Mouse (Mus musculus) testis, adult 2 months (tissue): ENCODE measurements around the gene Snapc5. TPM values are rescaled to one million over a fixed set of nuclear protein-coding genes. Genes with fewer than 3 reads are reported as not detected.
"Not testable (repeated sequence)": the region's sequence is repeated elsewhere in the genome, so short reads cannot be mapped to it uniquely, and the experiment has no call there.

Source experiments
- H3K27ac ChIP-seq: fragments of 200-500 bp; 2 replicates; pipeline ENCODE4 v1.5.1; 2012; ENCODE audit warnings: low read depth, low read length; ENCODE audit not compliant: control insufficient read depth, insufficient read depth
- H3K27me3 ChIP-seq: fragments of 200-500 bp; 2 replicates; pipeline ENCODE4 v1.6.1; 2012; ENCODE audit warnings: mild to moderate bottlenecking, low read length, moderate library complexity; ENCODE audit not compliant: control insufficient read depth, insufficient read depth
- H3K36me3 ChIP-seq: fragments of 200-500 bp; 2 replicates; pipeline ENCODE4 v1.6.1; 2012; ENCODE audit warnings: mild to moderate bottlenecking, low read length; ENCODE audit not compliant: control insufficient read depth, insufficient read depth
- H3K4me1 ChIP-seq: fragments of 200-500 bp; 2 replicates; pipeline ENCODE4 v1.6.1; 2012; ENCODE audit warnings: low read length; ENCODE audit not compliant: control insufficient read depth, insufficient read depth
- H3K4me3 ChIP-seq: fragments of 200-500 bp; 2 replicates; pipeline ENCODE4 v1.5.1; 2012; ENCODE audit warnings: low read depth, mild to moderate bottlenecking, low read length, moderate library complexity, mixed read lengths; ENCODE audit not compliant: control insufficient read depth
- CTCF ChIP-seq: fragments of 200-500 bp; IDR thresholded peaks from 2 replicates; pipeline ENCODE4 v1.5.1; 2012; ENCODE audit warnings: low read depth, mild to moderate bottlenecking, inconsistent platforms, low read length, moderate library complexity; ENCODE audit not compliant: control insufficient read depth, insufficient read depth, insufficient replicate concordance
- POLR2A ChIP-seq: fragments of 200-500 bp; IDR thresholded peaks from 2 replicates; pipeline ENCODE4 v1.6.1; 2012; ENCODE audit warnings: low read depth, mild to moderate bottlenecking, inconsistent platforms, low read length, moderate library complexity; ENCODE audit not compliant: control insufficient read depth
- polyA plus RNA-seq: library from polyadenylated mRNA; depleted of rRNA; stranded (reverse); fragments of >200 nt; gene quantifications from 2 replicates; pipeline ENCODE4 v1.2.3, GENCODE M21; 2012

Snapc5 gene
- polyA plus RNA-seq, 1 experiment: 14.1 TPM

DNA sequence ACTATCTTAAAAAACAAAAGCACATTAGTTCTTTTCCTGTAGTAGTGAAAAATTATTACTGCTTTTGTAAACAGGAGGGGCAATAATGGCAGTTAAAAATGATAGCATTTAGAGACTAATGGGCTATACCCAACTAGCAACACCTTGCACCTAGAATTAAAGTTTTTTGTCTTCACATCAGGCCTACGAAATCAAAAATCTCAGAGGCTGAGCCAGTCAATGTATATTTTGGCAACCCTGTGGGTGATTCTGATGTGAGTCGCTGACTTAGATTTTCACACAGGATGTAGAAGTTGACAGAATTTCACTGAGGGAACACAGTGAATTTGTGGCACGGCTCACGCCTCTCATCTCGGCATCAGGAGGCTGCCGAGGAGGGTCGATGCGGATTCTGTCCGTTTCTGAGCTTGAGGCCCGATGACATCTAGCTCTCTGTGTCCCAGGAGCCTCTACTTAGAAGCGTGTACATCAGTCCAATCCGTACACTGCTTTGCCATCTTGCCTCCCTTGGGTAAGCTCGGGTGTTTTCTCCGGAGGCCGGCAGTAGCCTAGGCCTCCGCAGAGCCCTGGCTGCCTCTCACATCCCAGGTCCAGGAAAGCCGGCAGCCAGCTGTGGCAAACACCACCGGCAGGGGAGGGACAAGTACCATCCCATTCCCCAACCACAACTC, 6.8 kb upstream of the Snapc5 start:
- Histone ChIP-seq H3K4me1 (peaks cover 7% of the 10 kb centered on the region), H3K4me3 (peak overlapping the region; percentile 100), H3K27ac (peak overlapping the region; percentile 99), H3K27me3 (no peaks in the 10 kb centered on the region), H3K36me3 (no peaks in the 10 kb centered on the region)
- TF ChIP-seq CTCF (no peak), POLR2A (no peak)

DNA sequence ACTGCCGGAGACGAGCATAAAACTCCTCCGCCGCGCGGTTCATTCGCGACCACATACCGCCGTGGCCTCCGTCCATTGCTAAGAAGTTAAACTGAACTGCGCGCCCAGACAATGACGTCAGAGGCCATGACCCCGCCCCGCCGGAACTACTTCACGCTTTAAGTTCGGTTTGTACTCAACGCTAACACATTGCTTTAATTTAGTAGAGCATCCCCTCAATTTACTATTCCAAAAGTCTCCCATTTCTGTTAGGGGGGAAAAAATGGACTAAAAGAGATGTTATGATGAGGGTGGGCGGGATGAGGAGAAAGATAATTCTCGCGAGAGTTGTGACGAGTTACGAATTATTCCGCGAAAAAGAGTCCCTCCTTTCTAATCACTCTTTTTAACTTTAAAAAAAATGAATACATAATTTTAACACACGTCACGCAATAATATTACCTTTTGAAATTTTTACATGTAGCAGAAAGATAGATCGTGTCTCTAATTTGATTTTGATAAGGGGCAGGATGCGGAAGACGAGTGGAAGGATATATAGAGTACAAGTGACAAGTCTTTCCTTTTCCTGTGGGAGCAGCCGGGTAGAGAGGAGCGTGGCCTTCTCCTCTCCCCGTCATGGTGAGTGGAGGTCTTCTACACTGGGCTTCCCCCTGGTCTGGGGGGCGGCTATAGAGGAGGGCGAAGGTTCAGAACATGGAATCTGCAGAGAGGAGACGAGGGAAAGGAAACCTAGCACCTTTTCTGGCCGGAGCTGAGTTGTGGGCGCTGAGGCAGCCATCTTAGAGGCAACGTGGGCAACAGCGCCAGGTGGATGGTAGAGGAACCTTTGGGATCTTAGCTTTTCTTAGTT, 6.0 kb upstream of the Snapc5 start, which contains the start of the genes Zwilch and Rpl4:
TSS of gene Zwilch (minus strand) at position 289 of the 850 bp plus-strand sequence.
TSS of gene Rpl4 (plus strand) at position 560 of the 850 bp plus-strand sequence.
- Histone ChIP-seq H3K4me1 (peaks cover 7% of the 10 kb centered on the region), H3K36me3 (no peaks in the 10 kb centered on the region), H3K27me3 (no peaks in the 10 kb centered on the region), H3K4me3 (peak within 1 kb of the TSS; percentile 100), H3K27ac (peak within 1 kb of the TSS; percentile 99)
- TF ChIP-seq POLR2A: peak; percentile 92
- TF ChIP-seq CTCF: no peak

DNA sequence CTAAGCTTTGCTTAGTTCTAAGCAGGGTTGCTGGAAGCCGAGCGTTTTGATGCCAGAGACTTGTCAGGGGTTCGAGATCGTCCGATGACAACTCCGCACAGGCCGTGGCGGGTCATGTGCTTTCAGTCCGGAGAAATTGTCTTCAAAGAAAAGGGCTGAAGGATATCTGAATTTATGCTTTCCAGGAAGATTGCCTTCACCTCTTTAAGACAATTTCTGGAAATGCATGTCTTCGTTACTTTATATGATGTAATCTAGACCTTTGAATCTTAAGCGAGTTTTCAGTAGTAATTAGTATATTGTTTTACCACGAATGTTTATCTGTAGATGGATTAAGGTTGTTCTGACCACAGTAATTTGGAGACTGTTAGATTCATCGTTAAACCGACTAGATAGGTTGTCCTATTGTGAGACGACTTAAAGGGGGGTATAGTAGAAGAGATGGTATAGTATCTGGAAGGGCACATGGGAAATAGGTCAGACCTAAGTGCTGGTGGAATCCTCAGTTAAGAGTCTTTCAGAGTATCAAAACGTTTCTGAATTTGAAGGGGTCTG, 5.3 kb upstream of the Snapc5 start:
- TF ChIP-seq POLR2A (no peak), CTCF (no peak)
- Histone ChIP-seq H3K36me3 (no peaks in the 10 kb centered on the region), H3K4me1 (peaks cover 7% of the 10 kb centered on the region), H3K4me3 (peak overlapping the region; percentile 100), H3K27ac (peak overlapping the region; percentile 97), H3K27me3 (no peaks in the 10 kb centered on the region)

DNA sequence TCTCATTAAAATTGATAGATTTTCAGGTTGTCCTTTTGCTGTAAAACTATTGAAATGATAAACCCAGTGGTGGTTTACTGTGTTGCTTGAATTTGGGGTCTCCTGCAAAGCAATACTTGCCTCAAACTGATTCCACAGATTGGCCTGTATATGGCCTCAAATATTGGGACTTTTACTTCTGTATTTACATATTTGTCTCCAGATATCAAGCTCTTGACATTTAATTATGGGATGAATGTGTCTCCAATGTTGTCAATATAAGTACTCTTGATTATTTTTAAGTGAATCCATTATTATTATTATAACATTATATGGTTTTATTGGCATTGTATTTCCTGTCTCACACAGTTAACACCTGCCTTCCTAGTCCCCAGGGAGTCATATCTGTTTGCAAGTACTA, 4.7 kb upstream of the Snapc5 start:
- peaks cover 7% of the 10 kb centered on the region for H3K4me1 ChIP-seq
- H3K27me3 ChIP-seq: no peaks in the 10 kb centered on the region
- H3K4me3 ChIP-seq: no peak overlapping the region
- no peak for TF ChIP-seq POLR2A
- no peak for TF ChIP-seq CTCF
- H3K36me3 ChIP-seq: no peaks in the 10 kb centered on the region
- H3K27ac ChIP-seq: no peak overlapping the region

GRCm38 (mm10) chr9:64174766-64175165, 4.3 kb upstream of the Snapc5 start:
- no peaks in the 10 kb centered on the region for H3K36me3 ChIP-seq
- TF ChIP-seq CTCF (no peak), POLR2A (no peak)
- peaks cover 7% of the 10 kb centered on the region for H3K4me1 ChIP-seq
- peak overlapping the region; percentile 80 for H3K4me3 ChIP-seq
- H3K27ac ChIP-seq: no peak overlapping the region
- H3K27me3 ChIP-seq: no peaks in the 10 kb centered on the region

- H3K27me3 ChIP-seq: no peaks in the 10 kb centered on the region
- peaks cover 7% of the 10 kb centered on the region for H3K4me1 ChIP-seq
- no peak overlapping the region for H3K27ac ChIP-seq
- H3K4me3 ChIP-seq: peak overlapping the region; percentile 35; the same call in 1 of the 2 replicates
- no peaks in the 10 kb centered on the region for H3K36me3 ChIP-seq
- no peak for TF ChIP-seq CTCF
- TF ChIP-seq POLR2A: no peak
These were observed 3.7 kb upstream of the Snapc5 start for GRCm38 (mm10) chr9:64175378-64175777.

GRCm38 (mm10) chr9:64178610-64178973, 482 bp upstream of the Snapc5 start:
- no peak overlapping the region for H3K27ac ChIP-seq
- no peak overlapping the region for H3K4me3 ChIP-seq
- H3K36me3 ChIP-seq: no peaks in the 10 kb centered on the region; the same call in 1 of the 2 replicates
- TF ChIP-seq CTCF (no peak), POLR2A (no peak)
- H3K4me1 ChIP-seq: peaks cover 2% of the 10 kb centered on the region; the same call in 1 of the 2 replicates
- no peaks in the 10 kb centered on the region for H3K27me3 ChIP-seq

DNA sequence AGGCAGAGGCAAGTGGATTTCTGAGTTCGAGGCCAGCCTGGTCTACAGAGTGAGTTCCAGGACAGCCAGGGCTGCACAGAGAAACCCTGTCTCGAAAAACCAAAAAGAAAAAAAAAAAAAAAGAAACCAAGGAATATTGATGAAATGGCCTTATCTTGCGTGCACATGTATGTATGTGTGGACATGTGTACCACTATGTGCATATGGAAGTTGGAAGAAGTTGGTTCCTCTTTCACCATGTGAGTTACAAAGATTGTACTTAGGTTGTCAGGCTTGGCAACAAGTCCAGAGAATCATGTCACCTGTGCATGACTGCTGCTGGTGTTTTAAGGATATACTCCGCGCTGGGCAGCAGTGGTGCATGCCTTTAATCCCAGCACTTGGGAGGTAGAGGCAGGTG, 4.2 kb downstream of the Snapc5 start:
- H3K36me3 ChIP-seq, H3K4me1 ChIP-seq, H3K27me3 ChIP-seq, H3K27ac ChIP-seq, H3K4me3 ChIP-seq: not testable (repeated sequence)
